Mouse (Mus musculus) small intestine, adult 2 months (tissue): ENCODE results near the gene Ncam1. TPM values are rescaled to one million over a fixed set of nuclear protein-coding genes. Genes with fewer than 3 reads are reported as not detected.

ENCODE experiments used
- H3K27ac ChIP-seq: fragments of 200-500 bp; 2 replicates; pipeline ENCODE4 v1.5.1; 2012; ENCODE audit warnings: low read depth, low read length, control low read depth, inconsistent platforms; ENCODE audit not compliant: insufficient read depth
- H3K27me3 ChIP-seq: fragments of 200-500 bp; 2 replicates; pipeline ENCODE4 v1.6.1; 2012; ENCODE audit warnings: mild to moderate bottlenecking, moderate library complexity, low read length, inconsistent platforms; ENCODE audit not compliant: control insufficient read depth, insufficient read depth
- H3K36me3 ChIP-seq: fragments of 200-500 bp; 2 replicates; pipeline ENCODE4 v1.6.1; 2012; ENCODE audit warnings: mild to moderate bottlenecking, low read length, control low read depth, inconsistent platforms; ENCODE audit not compliant: control insufficient read depth, insufficient read depth
- H3K4me1 ChIP-seq: fragments of 200-500 bp; 2 replicates; pipeline ENCODE4 v1.6.1; 2012; ENCODE audit warnings: low read length, inconsistent platforms, mixed read lengths; ENCODE audit not compliant: control insufficient read depth, insufficient read depth, insufficient read length
- H3K4me3 ChIP-seq: fragments of 200-500 bp; 2 replicates; pipeline ENCODE4 v1.5.1; 2012; ENCODE audit warnings: low read depth, mild to moderate bottlenecking, control low read depth, inconsistent platforms, low read length, moderate library complexity
- CTCF ChIP-seq: fragments of 200-500 bp; IDR thresholded peaks from 2 replicates; pipeline ENCODE4 v1.5.1; 2012; ENCODE audit warnings: low read depth, mild to moderate bottlenecking, control low read depth, inconsistent platforms, low read length, moderate library complexity, mixed read lengths; ENCODE audit not compliant: insufficient replicate concordance, insufficient read length; ENCODE audit errors: extremely low read depth
- POLR2A ChIP-seq: fragments of 200-500 bp; IDR thresholded peaks from 2 replicates; pipeline ENCODE4 v1.6.1; 2012; ENCODE audit warnings: low read depth, mild to moderate bottlenecking, control low read depth, inconsistent platforms, low read length, moderate library complexity
- WGBS: fragments of 180-500 bp; shearing (Covaris S2); methylation state at CpG from one replicate; pipeline ENCODE4 v1.1.7; 2018; 5-methylcytosine and 5-hydroxymethylcytosine counted together
- polyA plus RNA-seq: library from polyadenylated mRNA; depleted of rRNA; stranded (reverse); fragments of >200 nt; gene quantifications from 2 replicates; pipeline ENCODE4 v1.2.3, GENCODE M21; 2012; rRNA removed

Ncam1 gene
- 1.6 and 3.5 TPM in 2 replicates for polyA plus RNA-seq

DNA sequence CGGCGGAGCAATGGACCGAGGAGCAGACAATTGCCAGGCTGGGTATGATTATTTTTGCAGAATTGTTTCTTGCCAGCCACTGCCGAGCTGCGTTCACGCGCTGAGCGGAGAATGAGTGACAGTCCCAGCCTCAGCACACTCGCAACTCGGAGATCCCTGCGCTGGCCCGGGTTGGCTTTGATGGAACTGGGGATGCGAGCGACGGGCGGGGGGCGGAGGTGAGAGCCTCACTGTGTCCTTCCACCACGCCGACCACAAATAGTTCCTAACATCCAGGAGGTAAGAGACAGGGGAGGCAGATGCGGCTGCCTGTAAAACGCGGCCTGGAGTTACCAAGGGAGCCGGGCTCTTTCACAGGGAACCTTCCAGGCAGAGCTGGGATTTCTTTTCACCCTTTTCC, at the start of gene Ncam1:
Gene Ncam1, minus strand, starts transcription at position 120 of the 400 bp plus-strand sequence.
- Histone ChIP-seq H3K36me3 (no peaks in the 10 kb centered on the region), H3K27ac (no peak within 1 kb of the TSS), H3K4me3 (peak within 1 kb of the TSS; percentile 67), H3K27me3 (peaks cover 11% of the 10 kb centered on the region; the same call in 1 of the 2 replicates), H3K4me1 (no peaks in the 10 kb centered on the region)
- TF ChIP-seq CTCF (no peak), POLR2A (no peak)
- 2% methylated on average over 23 of the region's 23 CpGs for WGBS

DNA sequence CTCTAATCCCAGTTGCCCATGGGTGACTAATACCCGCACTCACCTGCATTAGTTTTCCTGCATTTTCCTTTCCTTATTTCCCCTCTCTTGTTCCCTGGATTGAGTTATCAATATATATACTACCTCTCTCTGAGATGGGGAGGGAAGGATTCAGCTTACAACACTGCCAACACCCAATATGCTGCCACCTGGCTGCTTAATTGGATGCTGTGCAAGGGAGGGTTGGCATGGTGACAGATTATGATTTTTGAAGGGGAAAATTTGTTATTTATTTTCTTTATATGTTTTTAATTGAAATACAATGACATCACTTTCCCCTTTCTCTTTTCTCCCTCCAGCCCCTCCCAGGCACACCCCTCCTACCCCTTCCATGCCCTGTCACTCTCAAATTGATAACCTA, 35.3 kb upstream of the Ncam1 start:
- H3K27ac ChIP-seq, result no peak overlapping the region
- TF ChIP-seq CTCF (no peak), POLR2A (no peak)
- H3K4me3 ChIP-seq, result no peak overlapping the region
- 89% methylated on average over 1 of the region's 1 CpGs for WGBS
- no peaks in the 10 kb centered on the region for H3K36me3 ChIP-seq
- no peaks in the 10 kb centered on the region for H3K27me3 ChIP-seq
- H3K4me1 ChIP-seq, result no peaks in the 10 kb centered on the region

DNA sequence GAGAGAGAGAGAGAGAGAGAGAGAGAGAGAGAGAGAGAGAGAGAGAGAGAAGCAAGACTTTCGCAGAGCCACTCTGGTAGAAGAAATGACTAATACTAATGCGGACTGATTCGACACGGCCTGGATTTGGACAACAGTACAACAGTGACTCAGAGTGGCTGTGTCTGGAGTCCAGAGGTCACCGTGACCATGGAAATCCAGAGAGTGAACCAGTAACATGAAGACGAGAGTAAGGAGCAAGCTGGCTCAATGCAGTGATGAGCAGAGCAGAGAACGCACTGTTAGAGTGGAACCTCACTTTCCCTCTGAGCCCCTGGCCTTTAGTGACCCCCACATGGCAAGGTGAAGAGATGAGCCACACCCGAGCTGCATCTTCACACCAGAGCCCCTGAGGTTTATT, 28.9 kb upstream of the Ncam1 start:
- WGBS, result 84% methylated on average over 8 of the region's 8 CpGs

DNA sequence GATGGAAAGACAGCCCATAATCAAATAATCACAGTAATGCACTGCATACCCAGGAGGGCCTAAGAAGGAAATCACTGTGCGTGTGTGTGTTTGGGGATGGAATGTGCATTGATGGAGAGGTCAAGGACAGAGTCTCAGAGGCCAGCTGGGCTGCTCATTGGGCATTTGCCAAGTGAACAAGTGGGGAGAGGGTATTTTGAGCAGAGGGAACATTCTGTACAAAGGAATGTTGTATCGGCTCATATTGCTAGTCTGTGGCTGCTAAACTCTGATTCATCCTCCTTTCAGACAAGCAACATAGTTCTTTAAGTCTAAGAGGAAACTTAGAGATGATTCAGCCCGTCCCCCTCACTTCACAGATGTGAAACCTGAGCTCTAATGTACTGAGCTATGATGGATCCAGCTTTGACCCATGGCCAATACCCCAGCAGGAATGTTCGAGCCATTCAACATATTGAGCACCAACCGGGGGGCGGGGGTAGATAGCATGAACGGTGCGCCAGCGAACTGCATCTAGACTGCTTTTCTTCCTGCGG, 17.5 kb upstream of the Ncam1 start:
- H3K27me3 ChIP-seq, result no peaks in the 10 kb centered on the region
- no peaks in the 10 kb centered on the region for H3K4me1 ChIP-seq
- TF ChIP-seq POLR2A, result no peak
- no peak for TF ChIP-seq CTCF
- H3K4me3 ChIP-seq, result no peak overlapping the region
- 80% methylated on average over 10 of the region's 10 CpGs for WGBS
- no peaks in the 10 kb centered on the region for H3K36me3 ChIP-seq
- H3K27ac ChIP-seq, result no peak overlapping the region

More for the DNA sequence above, 28.9 kb upstream of the Ncam1 start:
- no peak overlapping the region for H3K4me3 ChIP-seq
- H3K27me3 ChIP-seq, result no peaks in the 10 kb centered on the region
- TF ChIP-seq POLR2A (no peak), CTCF (no peak)
- H3K36me3 ChIP-seq, result no peaks in the 10 kb centered on the region
- no peak overlapping the region for H3K27ac ChIP-seq
- H3K4me1 ChIP-seq, result no peaks in the 10 kb centered on the region

DNA sequence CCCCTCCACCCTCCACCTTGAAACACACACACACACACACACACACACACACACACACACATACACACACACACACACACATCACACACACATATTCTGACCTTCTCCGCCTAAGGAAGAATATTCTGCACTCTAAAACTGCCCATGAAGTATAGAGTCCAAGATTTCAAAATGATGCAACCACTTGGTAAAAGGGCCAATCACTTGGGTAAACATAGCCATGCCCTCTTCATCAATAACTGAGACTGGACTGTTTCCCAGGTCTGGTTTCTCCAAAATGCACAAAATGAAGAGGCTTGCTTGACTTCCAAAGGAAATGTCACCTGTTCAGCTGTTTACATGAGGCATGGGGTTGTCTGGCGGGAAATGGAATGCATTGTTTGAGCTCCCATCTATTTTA, 15.7 kb upstream of the Ncam1 start:
- Histone ChIP-seq H3K4me3 (no peak overlapping the region), H3K27me3 (no peaks in the 10 kb centered on the region), H3K4me1 (no peaks in the 10 kb centered on the region), H3K27ac (no peak overlapping the region), H3K36me3 (no peaks in the 10 kb centered on the region)
- 79% methylated on average over 2 of the region's 2 CpGs for WGBS
- TF ChIP-seq POLR2A (no peak), CTCF (no peak)

DNA sequence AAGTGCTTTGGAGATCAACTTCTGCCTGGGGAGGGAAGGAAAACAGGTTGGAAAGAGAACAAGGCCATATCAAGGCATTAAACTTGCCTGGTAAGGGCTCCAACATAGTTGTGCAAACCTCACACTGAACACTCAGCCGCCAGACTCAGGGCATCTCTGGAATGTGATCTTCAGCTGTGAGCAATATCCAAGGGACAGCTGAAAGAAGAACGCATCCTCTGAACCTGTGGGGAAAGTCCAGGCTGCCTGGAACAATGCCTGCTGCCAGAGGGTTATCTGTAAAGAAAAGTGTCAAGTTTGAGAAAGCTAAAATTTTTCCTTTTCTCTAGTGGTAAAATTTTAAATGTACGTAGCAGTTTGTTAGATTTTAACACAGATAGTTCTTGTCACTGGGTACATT, 4.5 kb upstream of the Ncam1 start:
- Histone ChIP-seq H3K27me3 (0 out of 2 replicates have a peak, but pooled peaks cover 4% of the 10 kb centered on the region), H3K36me3 (no peaks in the 10 kb centered on the region), H3K27ac (no peak overlapping the region), H3K4me3 (no peak overlapping the region), H3K4me1 (no peaks in the 10 kb centered on the region)
- TF ChIP-seq CTCF, result no peak
- TF ChIP-seq POLR2A, result no peak
- 50% methylated on average over 3 of the region's 3 CpGs for WGBS

DNA sequence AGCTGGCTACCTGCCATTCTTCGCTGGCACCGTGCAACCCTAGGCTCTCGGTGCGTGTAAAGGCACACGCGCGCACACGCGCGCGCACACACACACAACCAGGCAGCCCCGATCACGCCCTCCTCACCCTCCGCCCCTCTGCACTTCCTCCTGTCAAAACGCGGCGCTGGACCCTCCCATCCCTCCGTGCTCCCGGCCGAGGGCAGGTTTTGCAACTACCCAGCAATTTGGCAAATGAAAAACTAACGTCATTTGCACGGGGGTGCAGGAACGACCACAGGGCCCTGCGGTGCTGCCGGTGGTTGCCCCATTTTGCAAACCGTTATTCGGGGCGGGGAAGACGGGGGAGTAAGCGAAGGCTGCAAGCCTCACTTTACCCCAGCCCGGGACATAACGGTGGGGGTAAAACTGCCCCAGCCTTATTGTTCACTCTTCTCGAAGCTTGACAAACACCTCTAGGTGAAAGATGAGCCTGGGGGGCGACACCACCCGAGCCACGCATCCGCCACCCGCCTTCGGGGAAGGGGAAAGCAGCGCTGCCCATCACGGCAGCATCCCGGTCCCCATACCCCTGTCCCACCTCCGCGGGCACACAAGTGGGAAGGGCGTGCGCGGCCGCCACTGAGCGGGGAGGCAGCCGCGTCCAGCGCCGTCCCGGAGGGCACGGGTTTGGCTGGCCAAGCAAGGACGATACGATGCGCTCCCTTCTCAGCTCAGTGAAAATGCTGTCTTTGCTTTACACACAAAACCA, 729 bp downstream of the Ncam1 start:
- 2% methylated on average over 58 of the region's 58 CpGs for WGBS
- Histone ChIP-seq H3K27me3 (peaks cover 11% of the 10 kb centered on the region; the same call in 1 of the 2 replicates), H3K36me3 (no peaks in the 10 kb centered on the region), H3K4me3 (peak overlapping the region; percentile 67), H3K4me1 (no peaks in the 10 kb centered on the region), H3K27ac (no peak overlapping the region)
- TF ChIP-seq CTCF (no peak), POLR2A (no peak)
